Mouse (Mus musculus): ENCODE measurements around the gene Osbpl9. TPM values are rescaled to one million over a fixed set of nuclear protein-coding genes. Genes with fewer than 3 reads are reported as not detected.

Gene Osbpl9
- polyA plus RNA-seq, 1 experiment from 2014 or later, result 45.0 TPM

- peak overlapping the region; percentile 48 for H3K4me2 ChIP-seq (replicated peaks; ENCODE audit: low read depth)
- no peak for ATAC-seq (ENCODE audit: low FRiP score, low TSS enrichment)
- DNase-seq (ENCODE audit: low spot score), result no peak
- H3K9ac ChIP-seq (ENCODE audit: low read length), result no peak overlapping the region
- no peaks in the 10 kb centered on the region for H3K9me3 ChIP-seq (ENCODE audit: control insufficient read depth, low read length)
- TF ChIP-seq EP300 (optimal IDR thresholded peaks at IDR 0.05), result no peak
- no peak for TF ChIP-seq CTCF (IDR thresholded peaks at IDR 0.05; ENCODE audit: low read depth)
- H3K27me3 ChIP-seq (ENCODE audit: control insufficient read depth, insufficient read depth, low read length), result no peaks in the 10 kb centered on the region
- H3K27ac ChIP-seq (replicated peaks), result peak overlapping the region; percentile 61; the same call in 1 of the 2 replicates
- H3K4me1 ChIP-seq (replicated peaks; ENCODE audit: control insufficient read depth, insufficient read depth), result no peaks in the 10 kb centered on the region
- H3K36me3 ChIP-seq (ENCODE audit: control insufficient read depth, insufficient read depth, low read length), result no peaks in the 10 kb centered on the region
- 0 out of 2 replicates have a peak overlapping the region, but pooled peaks have one; percentile 16 for H3K4me3 ChIP-seq (ENCODE audit: low read depth, low read length)
- WGBS, result 53% methylated on average over 6 of the region's 6 CpGs
Measured at GRCm38 (mm10) chr4:109156073-109156472, 46.0 kb downstream of the Osbpl9 start.

- no peak for TF ChIP-seq CTCF (IDR thresholded peaks at IDR 0.05; ENCODE audit: low read depth)
- no peak for TF ChIP-seq EP300 (optimal IDR thresholded peaks at IDR 0.05)
- H3K27me3 ChIP-seq (ENCODE audit: control insufficient read depth, insufficient read depth, low read length), result no peaks in the 10 kb centered on the region
- no peaks in the 10 kb centered on the region for H3K4me1 ChIP-seq (replicated peaks; ENCODE audit: control insufficient read depth, insufficient read depth)
- H3K9ac ChIP-seq (ENCODE audit: low read length), result no peak overlapping the region
- H3K36me3 ChIP-seq (ENCODE audit: control insufficient read depth, insufficient read depth, low read length), result no peaks in the 10 kb centered on the region
- WGBS, result 48% methylated on average over 2 of the region's 2 CpGs
- H3K4me3 ChIP-seq (ENCODE audit: low read depth, low read length), result no peak overlapping the region
- H3K27ac ChIP-seq (replicated peaks), result no peak overlapping the region
- no peak overlapping the region for H3K4me2 ChIP-seq (replicated peaks; ENCODE audit: low read depth)
- H3K9me3 ChIP-seq (ENCODE audit: control insufficient read depth, low read length), result no peaks in the 10 kb centered on the region
- DNase-seq (ENCODE audit: low spot score) (no peak), ATAC-seq (ENCODE audit: low FRiP score, low TSS enrichment) (no peak)
Measured at GRCm38 (mm10) chr4:109150214-109150613, 51.9 kb downstream of the Osbpl9 start.

GRCm38 (mm10) chr4:109149411-109149810, 52.7 kb downstream of the Osbpl9 start:
- Histone ChIP-seq H3K36me3 (ENCODE audit: control insufficient read depth, insufficient read depth, low read length) (no peaks in the 10 kb centered on the region), H3K9me3 (ENCODE audit: control insufficient read depth, low read length) (no peaks in the 10 kb centered on the region), H3K27me3 (ENCODE audit: control insufficient read depth, insufficient read depth, low read length) (no peaks in the 10 kb centered on the region), H3K4me1 (replicated peaks; ENCODE audit: control insufficient read depth, insufficient read depth) (no peaks in the 10 kb centered on the region), H3K4me3 (ENCODE audit: low read depth, low read length) (no peak overlapping the region), H3K27ac (replicated peaks) (no peak overlapping the region), H3K9ac (ENCODE audit: low read length) (no peak overlapping the region), H3K4me2 (replicated peaks; ENCODE audit: low read depth) (no peak overlapping the region)
- WGBS, result 79% methylated on average over 2 of the region's 2 CpGs
- TF ChIP-seq EP300 (optimal IDR thresholded peaks at IDR 0.05), result no peak
- TF ChIP-seq CTCF (IDR thresholded peaks at IDR 0.05; ENCODE audit: low read depth), result no peak
- ATAC-seq (ENCODE audit: low FRiP score, low TSS enrichment) (no peak), DNase-seq (ENCODE audit: low spot score) (no peak)

- 48% methylated on average over 11 of the region's 11 CpGs for WGBS
Measured at GRCm38 (mm10) chr4:109147278-109148038, 54.6 kb downstream of the Osbpl9 start.

GRCm38 (mm10) chr4:109143091-109143490, 59.0 kb downstream of the Osbpl9 start:
- DNase-seq (ENCODE audit: low spot score) (no peak), ATAC-seq (ENCODE audit: low FRiP score, low TSS enrichment) (no peak)
- no peak for TF ChIP-seq CTCF (IDR thresholded peaks at IDR 0.05; ENCODE audit: low read depth)
- no peak for TF ChIP-seq EP300 (optimal IDR thresholded peaks at IDR 0.05)
- no peaks in the 10 kb centered on the region for H3K36me3 ChIP-seq (ENCODE audit: control insufficient read depth, insufficient read depth, low read length)
- no peaks in the 10 kb centered on the region for H3K27me3 ChIP-seq (ENCODE audit: control insufficient read depth, insufficient read depth, low read length)
- H3K4me2 ChIP-seq (replicated peaks; ENCODE audit: low read depth), result no peak overlapping the region
- no peak overlapping the region for H3K9ac ChIP-seq (ENCODE audit: low read length)
- H3K27ac ChIP-seq (replicated peaks), result no peak overlapping the region
- no peak overlapping the region for H3K4me3 ChIP-seq (ENCODE audit: low read depth, low read length)
- no peaks in the 10 kb centered on the region for H3K9me3 ChIP-seq (ENCODE audit: control insufficient read depth, low read length)
- 48% methylated on average over 1 of the region's 1 CpGs for WGBS
- H3K4me1 ChIP-seq (replicated peaks; ENCODE audit: control insufficient read depth, insufficient read depth), result no peaks in the 10 kb centered on the region

More at GRCm38 (mm10) chr4:109147278-109148038, 54.6 kb downstream of the Osbpl9 start:
- ATAC-seq (ENCODE audit: low FRiP score, low TSS enrichment), result peak; percentile 15; the same call in 1 of the 2 replicates
- Histone ChIP-seq H3K4me3 (ENCODE audit: low read depth, low read length) (no peak overlapping the region), H3K27ac (replicated peaks) (0 out of 2 replicates have a peak overlapping the region, but pooled peaks have one; percentile 41), H3K9me3 (ENCODE audit: control insufficient read depth, low read length) (no peaks in the 10 kb centered on the region), H3K36me3 (ENCODE audit: control insufficient read depth, insufficient read depth, low read length) (no peaks in the 10 kb centered on the region), H3K4me2 (replicated peaks; ENCODE audit: low read depth) (0 out of 2 replicates have a peak overlapping the region, but pooled peaks have one; percentile 0), H3K4me1 (replicated peaks; ENCODE audit: control insufficient read depth, insufficient read depth) (no peaks in the 10 kb centered on the region), H3K9ac (ENCODE audit: low read length) (no peak overlapping the region), H3K27me3 (ENCODE audit: control insufficient read depth, insufficient read depth, low read length) (no peaks in the 10 kb centered on the region)
- no peak for TF ChIP-seq EP300 (optimal IDR thresholded peaks at IDR 0.05)
- peak; percentile 88 for TF ChIP-seq CTCF (IDR thresholded peaks at IDR 0.05; ENCODE audit: low read depth)
- DNase-seq (ENCODE audit: low spot score), result peak; percentile 37

- Histone ChIP-seq H3K4me3 (ENCODE audit: low read depth, low read length) (no peak overlapping the region), H3K9ac (ENCODE audit: low read length) (no peak overlapping the region), H3K4me2 (replicated peaks; ENCODE audit: low read depth) (no peak overlapping the region), H3K27ac (replicated peaks) (no peak overlapping the region), H3K36me3 (ENCODE audit: control insufficient read depth, insufficient read depth, low read length) (no peaks in the 10 kb centered on the region), H3K9me3 (ENCODE audit: control insufficient read depth, low read length) (no peaks in the 10 kb centered on the region), H3K27me3 (ENCODE audit: control insufficient read depth, insufficient read depth, low read length) (no peaks in the 10 kb centered on the region), H3K4me1 (replicated peaks; ENCODE audit: control insufficient read depth, insufficient read depth) (no peaks in the 10 kb centered on the region)
- ATAC-seq (ENCODE audit: low FRiP score, low TSS enrichment) (no peak), DNase-seq (ENCODE audit: low spot score) (no peak)
- no peak for TF ChIP-seq EP300 (optimal IDR thresholded peaks at IDR 0.05)
- 62% methylated on average over 4 of the region's 4 CpGs for WGBS
Measured at GRCm38 (mm10) chr4:109138551-109138950, 63.5 kb downstream of the Osbpl9 start.

Measured in stomach, postnatal 0 days (tissue).